Mouse (Mus musculus): ENCODE measurements around the gene Lta.

DNA sequence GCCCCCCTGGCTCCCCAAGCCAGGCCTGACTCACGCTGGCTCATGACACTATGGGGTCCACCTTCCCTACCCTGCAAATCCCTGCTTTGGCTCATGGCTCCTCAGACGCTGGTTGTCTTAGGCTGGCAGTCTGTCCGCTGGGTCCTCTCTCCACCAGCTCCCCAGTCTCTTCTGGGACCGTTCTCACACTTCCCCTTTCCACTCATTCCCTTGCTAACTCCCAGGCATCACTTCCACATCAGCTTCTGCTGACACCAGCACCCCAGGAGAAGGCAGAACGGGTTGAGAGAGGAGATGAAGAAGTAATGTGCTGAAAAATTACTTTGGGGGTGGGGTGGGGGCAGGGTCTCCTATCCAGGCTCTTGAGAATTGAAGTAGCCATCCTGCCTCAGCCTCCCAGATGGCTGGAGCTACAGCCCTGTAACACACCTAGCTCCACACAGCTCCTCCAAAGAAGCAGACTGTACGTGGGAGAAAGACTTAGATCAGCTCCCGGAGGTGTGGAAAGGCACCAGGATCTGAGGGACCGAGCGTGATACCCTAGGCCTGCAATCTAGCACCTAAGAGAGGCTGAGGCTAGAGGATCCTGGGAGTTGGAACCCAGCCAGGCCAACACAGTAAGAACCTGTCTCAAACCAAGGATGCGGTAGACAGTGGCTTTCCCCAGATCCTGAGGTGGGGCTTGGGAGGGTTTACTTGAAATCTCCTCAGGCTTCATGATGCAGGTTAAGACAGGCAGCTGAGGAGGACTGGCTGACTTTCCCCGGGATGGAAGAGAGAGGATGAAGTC, 32.5 kb downstream of the Lta start:
- no peak for TF ChIP-seq POLR2A (IDR thresholded peaks at IDR 0.05; ENCODE audit: borderline replicate concordance, control insufficient read depth, low read depth, low read length)
- TF ChIP-seq CTCF (IDR thresholded peaks at IDR 0.05; ENCODE audit: control insufficient read depth, insufficient read depth, low read length) = no peak
